Mouse (Mus musculus) ES-Bruce4 (cell line): Measurements from ENCODE around the gene Tenm2.

Experiments used
- CTCF ChIP-seq: IDR thresholded peaks from one replicate; pipeline ENCODE4 v1.8.1; 2011; ENCODE audit warnings: low read depth, low read length
- POLR2A ChIP-seq: IDR thresholded peaks from one replicate; pipeline ENCODE4 v1.8.1; 2011; ENCODE audit warnings: low read length; ENCODE audit not compliant: insufficient read depth

- TF ChIP-seq POLR2A (no peak), CTCF (no peak)
Measured at GRCm38 (mm10) chr11:36219586-36219985, 1016.2 kb downstream of the Tenm2 start.
